Mouse (Mus musculus) kidney, adult 2 months (tissue): ENCODE data around the gene Aldh3b1.

Experiments used
- CTCF ChIP-seq: fragments of 200-500 bp; conservative IDR thresholded peaks from 2 replicates; pipeline ENCODE4 v1.5.1; 2011; ENCODE audit warnings: low read depth, mild to moderate bottlenecking, control low read depth, low read length, moderate library complexity, mixed read lengths; ENCODE audit not compliant: insufficient read depth, insufficient read length
- POLR2A ChIP-seq: fragments of 200-500 bp; IDR thresholded peaks from one replicate; pipeline ENCODE4 v1.6.1; 2011; ENCODE audit warnings: low read depth, low read length, control low read depth

DNA sequence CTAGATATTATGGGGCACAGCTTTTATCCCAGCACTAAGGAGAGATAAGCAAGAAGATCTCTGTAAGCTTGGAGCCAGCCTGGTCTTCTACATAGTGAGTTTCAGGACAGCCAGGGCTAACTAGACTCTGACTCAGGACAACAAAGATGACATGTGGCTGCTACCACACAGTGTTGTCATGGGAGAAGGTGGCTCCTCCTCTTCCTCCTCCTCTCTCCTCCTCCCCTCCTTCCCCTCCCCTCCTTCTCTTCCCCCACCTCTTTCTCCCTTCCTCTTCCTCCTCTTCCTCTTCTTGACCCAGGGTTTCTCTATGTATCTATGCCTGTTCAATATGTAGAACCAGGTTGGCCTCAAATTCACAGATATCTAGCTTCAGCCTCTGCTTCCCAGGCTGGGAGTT is 21.9 kb upstream of the Aldh3b1 start:
- TF ChIP-seq POLR2A = no peak
- TF ChIP-seq CTCF = no peak
